7 mouse cellular contexts compared by ENCODE assay signal in genomic region chr11:75650311-75650710, GRCm38 (mm10). TPM values are rescaled to one million over a fixed set of nuclear protein-coding genes. Genes with fewer than 3 reads are reported as not detected.
DNase-seq lines count a peak whose midpoint lies in the region; ATAC-seq and TF ChIP-seq lines count a peak whose summit lies in the region.

TSS of gene Myo1c (plus strand) at chr11:75650504.

- no peaks in the 10 kb centered on the region for H3K9me3 ChIP-seq in ES-E14 (ENCODE audit: control insufficient read depth, insufficient read depth, low read depth, low read length)
- no peaks in the 10 kb centered on the region for H3K9me3 ChIP-seq in forebrain, embryonic 11.5 days (ENCODE audit: control insufficient read depth, low read length)
- H3K9me3 ChIP-seq in midbrain, embryonic 10.5 days (replicated peaks): no peaks in the 10 kb centered on the region

- peaks cover 19% of the 10 kb centered on the region for H3K27me3 ChIP-seq in forebrain, embryonic 11.5 days (ENCODE audit: control insufficient read depth, insufficient read depth, low read length)
- H3K27me3 ChIP-seq in midbrain, embryonic 10.5 days (ENCODE audit: low read depth, poor library complexity, severe bottlenecking): peaks cover 45% of the 10 kb centered on the region

- 78% methylated on average over 7 of the region's 7 CpGs for WGBS in forebrain, embryonic 11.5 days
- WGBS in midbrain, embryonic 10.5 days: 64% methylated on average over 7 of the region's 7 CpGs

- no peak for ATAC-seq in forebrain, embryonic 11.5 days (replicated peaks; ENCODE audit: low FRiP score)

- H3K4me1 ChIP-seq in ES-E14 (ENCODE audit: control insufficient read depth in 2 of 2, insufficient read depth in 2 of 2, low read length in 2 of 2, poor library complexity in 1 of 2): peaks cover 8 to 19% of the 10 kb centered on the region in 2 experiments; a peak in 3 of 4 replicates
- H3K4me1 ChIP-seq in forebrain, embryonic 11.5 days (replicated peaks; ENCODE audit: control insufficient read depth, insufficient read depth, low read length): peaks cover 17% of the 10 kb centered on the region
- H3K4me1 ChIP-seq in midbrain, embryonic 10.5 days: peaks cover 52% of the 10 kb centered on the region

- DNase-seq in 3T3-L1 (ENCODE audit: low read depth, low spot score) (peak; percentile 12), ES-E14 (ENCODE audit: low read depth, low spot score) (no peak)
- no peak for DNase-seq in forebrain, embryonic 11.5 days (ENCODE audit: low spot score)
- peak; percentile 78 to 81 for DNase-seq in heart, postnatal 14 days
- DNase-seq in kidney, postnatal 4 days: peak; percentile 52 to 67
- no peak for DNase-seq in midbrain, embryonic 10.5 days (ENCODE audit: low spot score)
- DNase-seq in right cerebral cortex, postnatal 14 days: no peak

- in situ Hi-C loops in ES-E14 (cut with MboI; ENCODE audit: low sequenced_read_pairs in 2 of 2, unreplicated experiment in 2 of 2): no loop called here

- no peak within 1 kb of the TSS for H3K27ac ChIP-seq in ES-E14 (ENCODE audit: insufficient read depth, low read depth, low read length, poor library complexity, severe bottlenecking)
- H3K27ac ChIP-seq in forebrain, embryonic 11.5 days (ENCODE audit: low read depth, low read length): no peak within 1 kb of the TSS; the same call in 1 of the 2 replicates
- H3K27ac ChIP-seq in midbrain, embryonic 10.5 days (replicated peaks): peak within 1 kb of the TSS; percentile 88

- intact Hi-C loops in heart, postnatal 14 days (cut with DNase I): no loop called here

- peaks cover 2% of the 10 kb centered on the region; the same call in 1 of the 2 replicates for H3K36me3 ChIP-seq in ES-E14 (ENCODE audit: control insufficient read depth, insufficient read depth, low read length, poor library complexity, severe bottlenecking)
- no peaks in the 10 kb centered on the region for H3K36me3 ChIP-seq in forebrain, embryonic 11.5 days (ENCODE audit: control insufficient read depth, insufficient read depth, low read length)
- H3K36me3 ChIP-seq in midbrain, embryonic 10.5 days: no peaks in the 10 kb centered on the region

- H3K4me3 ChIP-seq in ES-E14 (ENCODE audit: insufficient read depth in 1 of 2, low read depth in 1 of 2, low read length in 2 of 2, poor library complexity in 1 of 2, severe bottlenecking in 1 of 2): peak within 1 kb of the TSS; percentile 82 to 90
- peak within 1 kb of the TSS; percentile 67 for H3K4me3 ChIP-seq in forebrain, embryonic 11.5 days (ENCODE audit: low read depth, low read length)
- H3K4me3 ChIP-seq in midbrain, embryonic 10.5 days: peak within 1 kb of the TSS; percentile 79

- peak within 1 kb of the TSS; percentile 80 for H3K9ac ChIP-seq in ES-E14 (ENCODE audit: insufficient read depth, low read depth, low read length, poor library complexity, severe bottlenecking)
- H3K9ac ChIP-seq in forebrain, embryonic 11.5 days (ENCODE audit: low read length): peak within 1 kb of the TSS; percentile 75

- peak within 1 kb of the TSS; percentile 96 for H3K4me2 ChIP-seq in forebrain, embryonic 11.5 days (ENCODE audit: low read depth, low read length, severe bottlenecking)

TF ChIP-seq in ES-E14, 5 proteins besides CTCF, POLR2A, EP300 and RAD21:
- TF ChIP-seq MAFK (IDR thresholded peaks at IDR 0.05; ENCODE audit: insufficient read depth, low read depth, low read length) (no peak), ZC3H11A (IDR thresholded peaks at IDR 0.05; ENCODE audit: borderline replicate concordance, low read depth, low read length) (no peak), ZNF384 (IDR thresholded peaks at IDR 0.05; ENCODE audit: low read depth, low read length) (no peak), HCFC1 (IDR thresholded peaks at IDR 0.05; ENCODE audit: borderline replicate concordance, insufficient read depth, low read length) (no peak), CHD2 (IDR thresholded peaks at IDR 0.05; ENCODE audit: low read depth, low read length) (no peak)

RNA-seq across cellular contexts. Expression of gene Myo1c, which starts in this region (rescaled TPM):
- total RNA-seq in ES-E14 (2012; rRNA removed): 62.8 and 62.9 TPM in 2 replicates
- polyA plus RNA-seq in forebrain, embryonic 11.5 days (2014; fragmentation: Nextera tagmentation; extraction: Ambion mirVana): 13.8 and 15.1 TPM in 2 replicates
- total RNA-seq in heart, postnatal 14 days (2021): 100 to 1,000 TPM; 136 to 143 TPM
- 16.4 and 19.3 TPM in 2 replicates for polyA plus RNA-seq in midbrain, embryonic 10.5 days (2016; fragmentation: Nextera tagmentation; extraction: Ambion mirVana)

Comparison
In these comparisons a context has a peak if more than half of its experiments do, and no peak if none do; other contexts are left out.
1. DNase-seq: peak in 3T3-L1 (single experiment), heart, postnatal 14 days (2 of 2) and kidney, postnatal 4 days (2 of 2); none in ES-E14 (single experiment), forebrain, embryonic 11.5 days (single experiment), midbrain, embryonic 10.5 days (single experiment) and right cerebral cortex, postnatal 14 days (single experiment).
2. Peak in every context shown above with its lines, with median percentiles within 50 percentile points of each other: H3K4me3 ChIP-seq.